Mouse (Mus musculus) G1E-ER4 (cell line): ENCODE results near the gene Gm42906. TPM values are rescaled to one million over a fixed set of nuclear protein-coding genes. Genes with fewer than 3 reads are reported as not detected.

Experiments
- GATA1 ChIP-seq: IDR thresholded peaks from one replicate; pipeline ENCODE4 v1.8.0; 2012; ENCODE audit warnings: low read length, inconsistent platforms
- polyA plus RNA-seq: library from polyadenylated mRNA; stranded (reverse); fragments of >175 nt; gene quantifications from 2 replicates; pipeline ENCODE4 v1.2.3, GENCODE M21; 2012

Gene Gm42906
- polyA plus RNA-seq, 1 experiment, result not detected

DNA sequence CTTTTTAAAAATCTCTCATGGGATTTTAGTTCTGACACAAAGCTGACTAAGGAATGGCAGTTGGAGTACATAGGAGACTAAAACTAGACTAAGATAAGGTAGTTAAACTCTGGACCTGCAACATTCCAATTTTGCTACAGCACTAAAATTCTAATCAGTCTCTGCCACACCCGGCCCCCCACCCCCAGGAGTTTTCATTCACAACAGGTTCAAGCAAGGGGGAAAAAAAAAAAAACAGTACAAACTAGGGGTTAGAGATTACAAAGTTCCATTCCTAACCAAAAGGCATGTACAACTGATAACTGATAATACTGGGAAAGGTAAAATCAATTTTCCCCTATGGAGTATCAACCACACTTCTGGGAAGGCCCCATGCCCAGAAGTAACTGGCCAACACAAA is 60.6 kb downstream of the Gm42906 start:
- no peak for TF ChIP-seq GATA1

DNA sequence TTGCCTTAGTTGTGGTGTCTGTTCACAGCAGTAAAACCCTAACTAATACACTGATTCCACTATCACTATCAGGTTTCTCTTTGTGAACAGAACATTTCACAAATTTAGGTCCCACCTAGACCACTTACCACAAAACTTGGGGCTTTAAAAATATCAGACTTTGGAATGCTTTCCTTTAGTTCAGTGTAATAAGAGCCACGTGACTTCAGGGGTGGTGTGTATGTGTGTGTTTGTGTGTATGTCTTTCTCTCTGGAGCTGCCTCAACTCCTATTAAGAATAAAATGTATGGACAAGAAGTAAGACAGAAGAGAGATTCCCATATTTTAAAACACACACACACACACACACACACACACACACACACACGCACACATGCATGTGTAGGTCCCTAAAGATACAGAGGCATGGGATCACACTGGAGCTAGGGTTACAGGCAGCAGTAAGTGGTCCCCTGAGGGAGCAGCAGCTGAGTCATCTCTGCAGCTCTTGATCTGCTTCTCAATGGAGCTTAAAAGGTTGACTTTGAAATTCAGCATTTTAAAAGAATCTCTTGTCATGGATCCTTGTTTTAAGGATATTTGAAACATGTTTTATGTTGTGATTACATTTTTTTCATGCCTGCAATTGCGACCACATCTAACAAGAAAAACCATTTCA is 64.5 kb downstream of the Gm42906 start:
- TF ChIP-seq GATA1, result no peak

DNA sequence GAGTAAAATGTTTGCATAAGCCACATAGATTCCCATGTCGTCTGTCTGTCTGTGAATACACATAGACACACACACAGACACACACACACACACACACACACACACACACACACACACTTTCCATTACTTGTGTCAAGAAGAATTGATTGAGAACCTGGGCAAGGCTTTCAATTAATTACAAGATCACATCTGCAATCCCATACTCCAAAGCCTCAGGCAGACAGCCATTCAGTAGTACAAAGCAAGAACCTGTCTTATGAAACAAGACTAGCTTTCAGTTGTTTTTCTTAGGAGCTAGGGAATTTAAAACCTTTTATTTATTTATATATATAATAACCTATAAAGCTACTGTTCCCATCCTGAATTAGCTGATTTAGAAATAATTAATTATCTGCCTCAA is 78.3 kb downstream of the Gm42906 start:
- TF ChIP-seq GATA1, result no peak

DNA sequence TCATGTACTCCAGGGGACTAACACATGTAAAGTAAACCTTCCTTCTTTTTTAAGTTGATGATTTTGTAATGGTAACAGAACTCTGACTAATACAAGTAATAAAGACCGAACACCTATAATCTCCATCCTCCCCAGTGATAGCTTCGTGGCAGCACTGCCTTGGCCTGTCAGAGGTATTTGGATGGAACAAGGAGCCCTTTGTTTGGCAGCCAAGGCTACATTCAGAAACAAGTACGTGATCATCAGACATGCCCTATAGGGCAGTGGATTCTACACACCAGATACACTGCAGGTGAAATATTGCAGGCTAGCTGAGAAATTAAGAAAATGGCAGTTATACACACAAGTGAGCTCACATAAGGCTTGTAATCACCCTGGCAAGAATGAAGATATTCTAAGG is 79.5 kb downstream of the Gm42906 start:
- TF ChIP-seq GATA1, result no peak

DNA sequence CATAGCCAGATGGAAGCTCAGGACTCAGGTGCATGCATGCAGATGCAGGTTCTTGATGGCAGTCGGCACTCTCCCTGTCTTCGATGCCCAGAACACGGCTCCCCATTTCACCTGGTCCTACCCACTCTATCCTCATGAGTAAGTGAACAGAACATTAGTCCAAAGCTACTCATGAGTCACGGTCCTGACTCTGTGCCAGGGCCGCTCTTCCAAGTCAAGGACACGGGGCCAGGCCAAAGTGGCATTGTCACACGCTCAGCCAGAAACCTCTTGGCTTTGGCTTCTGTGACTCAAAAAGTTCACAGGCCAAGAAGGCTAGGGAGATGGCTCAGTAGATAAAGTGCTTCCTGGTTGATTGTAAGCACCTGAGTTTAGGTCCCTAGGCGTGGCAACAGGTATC is 81.3 kb downstream of the Gm42906 start:
- TF ChIP-seq GATA1, result no peak

DNA sequence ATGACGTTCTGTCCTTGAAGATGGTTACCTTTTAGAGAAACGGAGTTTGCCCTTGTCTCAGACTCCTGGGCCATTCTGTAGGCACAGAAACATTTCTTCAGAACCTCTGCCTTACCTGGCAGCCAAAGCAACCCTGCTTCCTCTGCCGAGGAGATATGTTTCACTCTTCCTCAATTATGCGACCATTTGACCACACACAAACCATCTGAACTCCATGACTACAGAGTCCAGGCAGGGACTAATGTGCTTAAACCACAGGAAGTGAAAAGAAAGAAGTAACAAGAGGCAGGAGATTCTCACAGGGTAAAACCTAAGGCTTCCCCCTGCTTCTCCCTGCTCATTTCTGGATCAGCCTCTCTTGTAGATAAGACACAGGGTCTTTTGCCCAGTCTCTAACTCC is 83.2 kb downstream of the Gm42906 start:
- TF ChIP-seq GATA1, result no peak

DNA sequence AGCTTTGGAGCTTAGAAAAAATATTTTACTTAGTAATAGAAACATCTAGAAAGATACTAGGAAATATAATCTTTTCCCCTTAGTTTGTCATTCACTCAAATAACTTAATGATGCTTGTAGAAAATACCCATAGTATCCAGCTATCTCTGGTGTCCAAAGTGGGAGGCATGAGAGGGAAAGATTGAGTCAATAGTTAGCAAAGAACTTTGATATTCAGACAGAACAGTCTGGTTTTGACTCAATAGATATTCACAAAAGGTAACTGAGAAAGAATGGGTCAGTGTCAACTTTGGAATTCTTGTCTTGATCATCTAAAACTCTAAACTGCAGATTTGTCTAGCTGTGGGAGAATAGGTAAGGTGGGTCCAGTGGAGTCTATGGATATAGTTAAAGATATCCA is 94.3 kb downstream of the Gm42906 start:
- no peak for TF ChIP-seq GATA1

DNA sequence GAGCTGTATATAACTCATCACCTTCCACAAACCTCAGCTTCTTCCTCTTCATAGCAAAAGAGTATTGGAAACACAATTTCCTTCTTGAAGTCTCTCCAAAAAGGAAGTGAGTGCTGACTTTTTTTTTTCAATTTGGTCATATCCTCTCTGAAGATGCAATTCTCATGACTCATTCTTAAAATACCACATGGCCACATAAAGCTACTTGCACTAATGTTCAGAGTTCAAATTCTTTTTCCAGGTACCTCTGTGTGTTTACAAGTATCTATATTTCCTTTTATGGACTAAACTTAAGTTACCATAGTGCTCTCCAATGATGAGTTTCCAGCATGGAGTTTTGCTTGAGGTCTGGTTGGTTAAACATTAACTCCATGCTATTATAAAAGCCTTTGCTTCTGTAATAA is 94.8 kb downstream of the Gm42906 start:
- no peak for TF ChIP-seq GATA1

DNA sequence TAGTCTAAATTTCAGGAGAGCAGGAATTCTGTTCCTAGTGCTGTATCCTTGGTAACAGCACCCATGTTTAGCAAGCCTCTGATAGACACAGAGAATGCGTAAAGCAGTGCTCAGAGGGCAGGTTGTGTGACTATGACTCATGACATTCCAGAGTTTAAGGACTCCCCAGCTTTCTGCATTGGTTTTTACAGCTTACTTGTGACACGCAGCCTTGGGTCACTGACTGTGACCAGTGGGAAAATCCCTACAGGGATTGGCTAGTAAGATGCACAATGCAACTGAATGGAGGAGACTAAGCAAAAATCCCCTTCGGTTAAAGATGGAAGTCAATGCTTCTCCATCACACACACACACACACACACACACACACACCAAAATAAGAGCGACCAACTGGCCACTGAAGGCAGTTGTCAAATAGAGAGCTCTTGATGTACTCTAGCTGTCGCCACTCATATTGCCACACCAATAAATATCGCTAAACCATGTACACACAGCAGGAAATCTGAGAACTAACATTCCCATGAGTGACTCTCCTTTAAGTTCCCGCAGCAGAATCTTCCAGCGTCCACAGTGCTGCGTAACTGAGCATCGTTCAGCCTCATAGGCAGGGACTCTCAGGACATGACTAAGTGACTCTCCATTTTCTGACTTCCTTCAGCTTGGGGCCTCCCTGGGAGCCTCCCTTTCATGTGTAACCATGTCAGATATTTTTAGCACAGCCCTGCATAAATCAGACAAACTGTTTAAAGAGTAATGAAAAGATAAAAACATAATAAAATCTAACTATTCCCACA is 112.0 kb downstream of the Gm42906 start:
- TF ChIP-seq GATA1, result no peak

DNA sequence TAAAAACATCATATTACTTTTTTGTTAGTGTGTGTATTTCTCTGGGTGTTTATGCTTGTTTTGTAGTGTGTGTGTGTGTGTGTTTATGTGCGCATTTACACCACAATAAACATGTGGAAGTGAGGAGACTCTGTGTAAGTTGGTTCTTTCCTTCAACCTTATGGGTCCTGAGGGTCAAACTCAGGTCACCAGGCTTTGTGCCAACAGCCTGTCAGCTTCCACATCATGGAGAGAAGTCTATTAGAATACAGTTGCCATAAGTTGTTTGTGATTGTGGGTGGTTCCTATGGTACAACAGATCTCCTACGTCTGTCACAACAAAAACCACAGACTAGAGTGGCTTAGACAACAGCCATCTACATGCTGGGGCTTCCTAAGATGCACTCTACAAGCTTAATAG is 127.7 kb downstream of the Gm42906 start:
- no peak for TF ChIP-seq GATA1

DNA sequence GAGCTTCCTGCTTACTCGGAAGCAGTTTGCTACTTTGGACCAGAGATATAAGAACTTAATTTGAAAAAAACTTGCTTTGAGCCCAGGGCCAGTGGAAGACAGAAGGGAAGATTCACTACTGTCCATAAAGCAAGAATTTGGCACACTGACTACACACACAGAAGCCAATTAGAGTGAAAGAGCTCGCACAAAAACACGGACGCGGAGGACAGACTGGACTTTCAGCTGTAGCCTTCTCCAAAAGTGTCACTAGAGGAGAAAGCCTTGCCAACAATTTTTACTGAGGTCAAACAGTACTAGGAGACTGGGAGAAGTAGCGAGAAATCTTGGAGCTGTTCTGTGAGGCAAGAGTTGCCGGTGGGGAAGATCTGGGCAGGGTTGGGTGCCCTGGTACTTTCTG is 128.4 kb downstream of the Gm42906 start:
- TF ChIP-seq GATA1, result no peak

DNA sequence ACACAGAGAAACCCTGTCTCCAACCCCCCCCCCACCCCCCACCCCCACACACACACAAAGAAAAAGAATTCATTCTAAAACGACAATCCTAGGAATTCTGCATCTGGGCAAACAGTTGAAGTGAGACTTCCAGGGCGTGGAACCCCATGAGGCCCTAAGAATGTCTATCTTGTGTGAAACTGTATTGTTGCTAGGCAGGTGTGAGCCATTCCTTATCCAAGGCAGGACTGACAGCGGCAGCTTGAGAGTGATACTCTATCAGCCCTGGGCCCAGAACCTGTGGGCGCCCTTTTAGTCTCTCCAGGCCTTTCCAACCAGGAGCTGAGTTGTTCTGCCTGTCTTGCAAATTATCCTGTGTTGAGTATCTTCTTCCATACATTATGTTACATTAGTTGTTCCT is 129.6 kb downstream of the Gm42906 start:
- TF ChIP-seq GATA1, result no peak

DNA sequence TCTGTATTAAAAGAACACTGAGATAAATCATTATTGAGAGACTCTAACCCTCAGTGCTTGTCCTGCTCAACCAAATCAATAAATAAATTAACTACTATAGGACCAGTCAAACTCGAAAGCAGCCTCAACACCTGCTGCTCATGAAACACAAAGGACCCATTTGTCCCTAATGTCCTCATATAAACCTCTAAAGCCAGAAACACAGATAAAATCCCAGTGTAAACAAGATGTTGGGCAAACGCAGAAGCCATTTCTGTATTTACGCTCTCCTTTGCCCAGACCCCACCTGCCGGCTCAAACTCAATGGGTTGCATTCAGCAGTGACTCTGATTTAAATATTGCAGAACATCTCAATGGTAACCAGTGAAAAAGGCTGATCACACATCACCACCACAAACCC is 131.7 kb downstream of the Gm42906 start:
- no peak for TF ChIP-seq GATA1

DNA sequence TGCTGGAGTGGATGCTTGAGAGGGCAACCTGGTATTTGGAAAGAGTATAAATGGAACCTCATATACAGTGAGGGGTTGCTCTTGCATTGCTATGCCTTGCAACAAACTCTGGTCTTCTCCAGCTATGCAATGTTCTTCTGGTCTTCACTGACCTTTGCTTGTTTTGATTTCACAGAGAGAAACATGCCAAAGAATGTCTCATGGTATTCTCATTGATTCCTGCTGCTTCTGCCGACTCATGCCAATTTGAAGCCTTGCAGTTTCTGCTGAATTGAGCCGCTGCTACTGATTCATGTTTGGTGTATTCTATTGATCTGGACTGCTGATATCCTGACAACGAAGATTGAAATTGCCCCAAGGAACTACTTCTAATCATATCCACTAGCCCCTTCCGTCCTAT is 134.4 kb downstream of the Gm42906 start:
- no peak for TF ChIP-seq GATA1

DNA sequence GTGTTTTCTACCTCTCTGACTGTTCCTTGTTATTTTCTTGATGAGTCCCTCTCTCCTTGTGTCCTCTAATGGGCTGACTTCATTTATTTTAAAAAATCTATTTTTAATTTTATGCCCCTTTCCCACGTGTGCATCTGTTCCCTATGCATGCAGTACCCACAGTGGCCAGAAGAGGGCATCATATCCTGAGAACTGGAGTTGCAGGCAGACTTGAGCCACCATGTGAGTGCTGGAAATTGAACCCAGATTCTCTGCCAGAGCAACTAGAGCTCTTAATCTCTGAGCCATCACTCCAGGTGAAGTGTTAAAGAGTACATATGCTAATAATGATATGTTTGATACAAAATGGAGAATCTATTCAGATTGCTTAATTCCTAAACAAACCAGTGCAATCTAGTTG is 135.7 kb downstream of the Gm42906 start:
- TF ChIP-seq GATA1, result no peak

DNA sequence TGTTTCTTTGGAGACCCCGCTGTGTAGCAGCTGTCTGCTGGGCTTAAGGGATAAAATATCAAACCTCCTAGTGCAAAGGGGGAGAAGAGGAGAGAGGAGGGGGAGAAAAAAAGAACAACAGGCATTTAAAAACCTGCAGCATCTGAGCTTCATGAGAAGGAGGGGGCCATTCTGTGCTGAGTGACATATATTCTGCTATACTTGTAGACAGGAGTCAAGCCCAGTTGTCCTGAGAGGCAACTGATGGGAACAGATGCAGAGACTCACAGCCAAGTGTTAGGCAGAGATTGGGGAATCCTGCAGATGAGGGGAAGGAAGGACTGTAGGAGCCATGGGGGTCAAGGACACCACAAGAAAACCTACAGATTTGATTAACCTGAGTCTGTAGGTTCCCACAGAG is 141.6 kb downstream of the Gm42906 start:
- TF ChIP-seq GATA1, result no peak

DNA sequence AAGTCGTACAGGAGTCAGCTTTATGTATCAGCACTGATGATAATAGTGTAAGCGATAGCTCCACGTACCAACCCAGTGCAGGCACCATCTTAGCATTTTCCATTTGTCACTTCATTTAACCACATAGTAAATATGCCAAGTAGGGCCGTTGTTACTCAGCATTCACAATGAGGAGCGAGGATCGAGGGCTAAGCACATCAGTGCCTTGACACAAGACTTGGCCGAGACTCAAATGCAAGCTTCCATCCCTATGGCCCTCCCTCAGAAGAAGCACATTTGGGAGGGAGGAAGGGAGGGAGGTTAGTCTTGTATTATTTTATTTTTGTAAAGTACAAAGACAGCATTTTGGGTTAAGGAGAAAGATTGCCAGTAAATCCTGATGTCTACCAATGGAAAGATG is 148.4 kb downstream of the Gm42906 start:
- TF ChIP-seq GATA1, result no peak
